Mouse (Mus musculus) kidney, adult 9 months (tissue): Measurements from ENCODE around the gene Fbxw19.
"Not testable (repeated sequence)": the region's sequence is repeated elsewhere in the genome, so short reads cannot be mapped to it uniquely, and the experiment has no call there.

Experiments used
- DNase-seq: peaks from one replicate; pipeline ENCODE4 v3.0.0; 2022

The Fbxw19 gene

GRCm38 (mm10) chr9:109495775-109496174, at the start of gene Fbxw19:
Gene Fbxw19 (minus strand): TSS chr9:109495875.
- not testable (repeated sequence) for DNase-seq

GRCm38 (mm10) chr9:109523385-109524064, 27.9 kb upstream of the Fbxw19 start:
- peak; percentile 84 for DNase-seq

- DNase-seq = no peak
These were observed 46.6 kb downstream of the Fbxw19 start, which contains the start of gene Fbxw16 for GRCm38 (mm10) chr9:109449040-109449439. Gene Fbxw16 (minus strand): TSS chr9:109449140.

- no peak for DNase-seq
These were observed 62.7 kb downstream of the Fbxw19 start for GRCm38 (mm10) chr9:109432956-109433355.
